Mouse (Mus musculus): ENCODE measurements at regions not wholly inside any gene's neighbourhood (a gene's known extent, or its start where the extent isn't known, plus 50 kb on each side); places are given as distances from the start of the nearest gene placed in this dataset.

GRCm38 (mm10) chr9:92661938-92662337, 119.9 kb downstream of the Plod2 start:
- TF ChIP-seq CTCF (IDR thresholded peaks at IDR 0.05), result no peak
- H3K27ac ChIP-seq (ENCODE audit: low read depth, low read length), result no peak overlapping the region
- no peak overlapping the region for H3K4me2 ChIP-seq (ENCODE audit: low read depth, low read length, poor library complexity, severe bottlenecking)
- ATAC-seq (ENCODE audit: low FRiP score) (no peak), DNase-seq (ENCODE audit: low spot score) (no peak)
- WGBS, result 91% methylated on average over 2 of the region's 2 CpGs
- H3K4me3 ChIP-seq (ENCODE audit: low read depth, low read length), result no peak overlapping the region
- no peak overlapping the region for H3K9ac ChIP-seq (replicated peaks; ENCODE audit: low read length, poor library complexity, severe bottlenecking)
- H3K36me3 ChIP-seq (ENCODE audit: insufficient read depth, low read length), result no peaks in the 10 kb centered on the region
- H3K4me1 ChIP-seq (ENCODE audit: insufficient read depth, low read length), result no peaks in the 10 kb centered on the region
- no peaks in the 10 kb centered on the region for H3K9me3 ChIP-seq (ENCODE audit: low read length)
- no peaks in the 10 kb centered on the region for H3K27me3 ChIP-seq (ENCODE audit: insufficient read depth, low read length)

GRCm38 (mm10) chr9:92667361-92667881, 125.4 kb downstream of the Plod2 start:
- 85% methylated on average over 1 of the region's 1 CpGs for WGBS

GRCm38 (mm10) chr9:92671966-92672365, 129.9 kb downstream of the Plod2 start:
- no peak for ATAC-seq (ENCODE audit: low FRiP score)
- Histone ChIP-seq H3K27ac (ENCODE audit: low read depth, low read length) (no peak overlapping the region), H3K4me2 (ENCODE audit: low read depth, low read length, poor library complexity, severe bottlenecking) (no peak overlapping the region), H3K9ac (replicated peaks; ENCODE audit: low read length, poor library complexity, severe bottlenecking) (no peak overlapping the region), H3K27me3 (ENCODE audit: insufficient read depth, low read length) (no peaks in the 10 kb centered on the region), H3K4me1 (ENCODE audit: insufficient read depth, low read length) (no peaks in the 10 kb centered on the region), H3K9me3 (ENCODE audit: low read length) (no peaks in the 10 kb centered on the region), H3K4me3 (ENCODE audit: low read depth, low read length) (no peak overlapping the region), H3K36me3 (ENCODE audit: insufficient read depth, low read length) (no peaks in the 10 kb centered on the region)
- 71% methylated on average over 3 of the region's 3 CpGs for WGBS
- DNase-seq (ENCODE audit: low spot score), result no peak
- no peak for TF ChIP-seq CTCF (IDR thresholded peaks at IDR 0.05)

More at GRCm38 (mm10) chr9:92667361-92667881, 125.4 kb downstream of the Plod2 start:
- no peaks in the 10 kb centered on the region for H3K36me3 ChIP-seq (ENCODE audit: insufficient read depth, low read length)
- H3K9ac ChIP-seq (replicated peaks; ENCODE audit: low read length, poor library complexity, severe bottlenecking), result no peak overlapping the region
- no peak overlapping the region for H3K4me2 ChIP-seq (ENCODE audit: low read depth, low read length, poor library complexity, severe bottlenecking)
- no peak for ATAC-seq (ENCODE audit: low FRiP score)
- no peak for TF ChIP-seq CTCF (IDR thresholded peaks at IDR 0.05)
- no peaks in the 10 kb centered on the region for H3K9me3 ChIP-seq (ENCODE audit: low read length)
- H3K27me3 ChIP-seq (ENCODE audit: insufficient read depth, low read length), result no peaks in the 10 kb centered on the region
- H3K4me3 ChIP-seq (ENCODE audit: low read depth, low read length), result no peak overlapping the region
- H3K27ac ChIP-seq (ENCODE audit: low read depth, low read length), result no peak overlapping the region
- no peaks in the 10 kb centered on the region for H3K4me1 ChIP-seq (ENCODE audit: insufficient read depth, low read length)
- no peak for DNase-seq (ENCODE audit: low spot score)

- no peaks in the 10 kb centered on the region for H3K36me3 ChIP-seq (ENCODE audit: insufficient read depth, low read length)
- H3K4me3 ChIP-seq (ENCODE audit: low read depth, low read length), result no peak overlapping the region
- H3K4me2 ChIP-seq (ENCODE audit: low read depth, low read length, poor library complexity, severe bottlenecking), result no peak overlapping the region
- ATAC-seq (ENCODE audit: low FRiP score) (no peak), DNase-seq (ENCODE audit: low spot score) (peak; percentile 27)
- 61% methylated on average over 6 of the region's 6 CpGs for WGBS
- H3K9me3 ChIP-seq (ENCODE audit: low read length), result no peaks in the 10 kb centered on the region
- H3K4me1 ChIP-seq (ENCODE audit: insufficient read depth, low read length), result no peaks in the 10 kb centered on the region
- TF ChIP-seq CTCF (IDR thresholded peaks at IDR 0.05), result no peak
- no peak overlapping the region for H3K27ac ChIP-seq (ENCODE audit: low read depth, low read length)
- H3K9ac ChIP-seq (replicated peaks; ENCODE audit: low read length, poor library complexity, severe bottlenecking), result no peak overlapping the region
- H3K27me3 ChIP-seq (ENCODE audit: insufficient read depth, low read length), result no peaks in the 10 kb centered on the region
Measured at GRCm38 (mm10) chr9:92694361-92695016, 152.5 kb downstream of the Plod2 start.

GRCm38 (mm10) chr9:92697971-92698370, 155.9 kb downstream of the Plod2 start:
- H3K9me3 ChIP-seq (ENCODE audit: low read length), result no peaks in the 10 kb centered on the region
- H3K36me3 ChIP-seq (ENCODE audit: insufficient read depth, low read length), result no peaks in the 10 kb centered on the region
- no peaks in the 10 kb centered on the region for H3K27me3 ChIP-seq (ENCODE audit: insufficient read depth, low read length)
- H3K27ac ChIP-seq (ENCODE audit: low read depth, low read length), result no peak overlapping the region
- no peak for TF ChIP-seq CTCF (IDR thresholded peaks at IDR 0.05)
- no peaks in the 10 kb centered on the region for H3K4me1 ChIP-seq (ENCODE audit: insufficient read depth, low read length)
- 61% methylated on average over 3 of the region's 3 CpGs for WGBS
- DNase-seq (ENCODE audit: low spot score) (no peak), ATAC-seq (ENCODE audit: low FRiP score) (no peak)
- H3K9ac ChIP-seq (replicated peaks; ENCODE audit: low read length, poor library complexity, severe bottlenecking), result no peak overlapping the region
- no peak overlapping the region for H3K4me3 ChIP-seq (ENCODE audit: low read depth, low read length)
- H3K4me2 ChIP-seq (ENCODE audit: low read depth, low read length, poor library complexity, severe bottlenecking), result no peak overlapping the region

- Histone ChIP-seq H3K4me3 (ENCODE audit: low read depth, low read length) (no peak overlapping the region), H3K27ac (ENCODE audit: low read depth, low read length) (no peak overlapping the region), H3K36me3 (ENCODE audit: insufficient read depth, low read length) (no peaks in the 10 kb centered on the region), H3K9me3 (ENCODE audit: low read length) (no peaks in the 10 kb centered on the region), H3K4me1 (ENCODE audit: insufficient read depth, low read length) (no peaks in the 10 kb centered on the region), H3K4me2 (ENCODE audit: low read depth, low read length, poor library complexity, severe bottlenecking) (no peak overlapping the region), H3K9ac (replicated peaks; ENCODE audit: low read length, poor library complexity, severe bottlenecking) (no peak overlapping the region), H3K27me3 (ENCODE audit: insufficient read depth, low read length) (no peaks in the 10 kb centered on the region)
- ATAC-seq (ENCODE audit: low FRiP score), result no peak
- no peak for DNase-seq (ENCODE audit: low spot score)
- no peak for TF ChIP-seq CTCF (IDR thresholded peaks at IDR 0.05)
- 71% methylated on average over 2 of the region's 2 CpGs for WGBS
Measured at GRCm38 (mm10) chr9:92704752-92705151, 162.7 kb downstream of the Plod2 start.
